Mouse (Mus musculus): ENCODE measurements around the gene Ufl1. TPM values are rescaled to one million over a fixed set of nuclear protein-coding genes. Genes with fewer than 3 reads are reported as not detected.
"Not testable (repeated sequence)": the region's sequence is repeated elsewhere in the genome, so short reads cannot be mapped to it uniquely, and the experiment has no call there.

The Ufl1 gene
- polyA plus RNA-seq (2015; fragmentation: Nextera tagmentation; extraction: Ambion mirVana), result 36.2 and 38.4 TPM in 2 replicates

DNA sequence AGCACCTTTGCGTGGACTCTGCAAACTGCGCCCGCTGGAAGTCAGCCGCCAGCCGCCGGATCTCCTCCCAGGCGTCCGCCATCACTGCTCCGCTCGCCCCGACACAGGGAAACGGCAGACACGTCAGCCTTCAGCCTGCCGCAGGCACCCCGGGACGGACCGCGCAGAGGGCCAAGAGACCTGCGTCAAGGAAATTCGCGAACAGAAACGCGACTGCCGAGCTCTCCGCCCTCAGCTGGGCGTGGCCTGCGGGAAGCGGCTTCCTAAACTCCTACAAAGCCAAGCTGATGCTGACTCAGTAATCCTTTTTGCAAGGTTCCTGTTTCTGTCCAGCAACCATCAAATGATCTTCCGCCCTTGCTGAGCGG lies at the start of gene Ufl1:
TSS of gene Ufl1 (minus strand) at position 151 of the 368 bp plus-strand sequence.
- Histone ChIP-seq H3K9ac (peak within 1 kb of the TSS; percentile 88), H3K36me3 (ENCODE audit: poor library complexity, severe bottlenecking) (peaks cover 18% of the 10 kb centered on the region), H3K4me2 (peak within 1 kb of the TSS; percentile 70), H3K4me3 (peak within 1 kb of the TSS; percentile 67), H3K4me1 (peaks cover 9% of the 10 kb centered on the region), H3K27me3 (no peaks in the 10 kb centered on the region), H3K9me3 (replicated peaks) (no peaks in the 10 kb centered on the region), H3K27ac (peak within 1 kb of the TSS; percentile 95)
- ATAC-seq, result peak; percentile 99
- WGBS, result under 1% methylated on average over 25 of the region's 30 CpGs

DNA sequence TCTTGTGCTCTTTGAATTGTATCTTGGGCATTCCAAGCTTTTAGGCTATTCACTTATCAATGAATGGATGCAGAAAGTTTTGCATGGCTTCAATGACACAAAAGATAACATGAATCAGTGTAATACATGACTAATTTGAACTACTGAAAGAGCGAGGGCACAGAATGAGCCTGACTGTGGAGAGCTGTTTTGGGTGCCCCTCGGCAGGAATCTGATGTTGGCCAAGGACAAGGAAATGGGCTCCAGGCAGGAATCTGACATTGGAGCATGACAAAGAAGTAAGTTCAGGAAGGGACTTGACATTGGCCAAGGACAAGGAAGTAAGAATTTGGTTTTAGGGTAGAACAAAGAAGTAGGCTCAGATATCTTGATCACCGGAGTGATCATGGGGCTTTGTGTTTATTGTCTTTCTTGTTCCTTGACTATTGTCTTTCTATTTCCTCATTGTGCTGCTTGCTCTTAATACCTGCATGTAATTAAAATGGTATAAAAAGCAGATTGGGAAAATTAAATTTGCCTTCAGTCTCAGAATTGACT lies 44.1 kb upstream of the Ufl1 start:
- Histone ChIP-seq H3K9ac (no peak overlapping the region), H3K4me3 (no peak overlapping the region), H3K4me2 (no peak overlapping the region), H3K9me3 (replicated peaks) (no peaks in the 10 kb centered on the region), H3K36me3 (ENCODE audit: poor library complexity, severe bottlenecking) (no peaks in the 10 kb centered on the region), H3K4me1 (no peaks in the 10 kb centered on the region), H3K27ac (no peak overlapping the region), H3K27me3 (no peaks in the 10 kb centered on the region)
- 80% methylated on average over 3 of the region's 3 CpGs for WGBS
- no peak for ATAC-seq

DNA sequence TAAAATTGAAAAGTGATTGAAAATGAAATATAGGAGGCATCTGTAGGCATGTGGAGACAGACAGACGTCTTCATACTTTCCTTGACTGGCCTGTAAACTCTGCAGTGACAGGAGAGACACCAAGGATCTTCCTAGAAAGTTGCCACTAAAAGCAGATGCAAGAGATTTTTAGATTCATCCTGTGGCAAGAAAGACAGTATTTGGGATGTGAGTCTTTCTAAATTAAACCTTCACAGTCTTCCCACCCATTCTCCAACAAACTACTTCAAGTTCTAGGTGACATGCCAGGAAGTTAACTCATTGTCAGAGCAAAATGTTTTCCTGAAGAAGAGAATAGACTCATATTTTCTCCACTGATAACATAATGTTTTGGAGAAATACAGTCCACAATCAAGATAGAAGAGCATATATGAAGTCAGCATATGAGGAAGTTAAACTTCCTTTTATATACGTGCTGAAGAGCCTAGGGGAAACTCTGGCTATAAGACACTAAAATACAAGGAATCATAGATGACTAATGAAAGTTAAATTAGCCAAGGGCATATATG lies 41.1 kb upstream of the Ufl1 start:
- no peak for ATAC-seq
- 89% methylated on average over 2 of the region's 2 CpGs for WGBS
- H3K9ac ChIP-seq, result no peak overlapping the region
- no peak overlapping the region for H3K27ac ChIP-seq
- no peak overlapping the region for H3K4me3 ChIP-seq
- no peak overlapping the region for H3K4me2 ChIP-seq
- no peaks in the 10 kb centered on the region for H3K4me1 ChIP-seq
- H3K27me3 ChIP-seq, result no peaks in the 10 kb centered on the region
- no peaks in the 10 kb centered on the region for H3K36me3 ChIP-seq (ENCODE audit: poor library complexity, severe bottlenecking)
- H3K9me3 ChIP-seq (replicated peaks), result no peaks in the 10 kb centered on the region

DNA sequence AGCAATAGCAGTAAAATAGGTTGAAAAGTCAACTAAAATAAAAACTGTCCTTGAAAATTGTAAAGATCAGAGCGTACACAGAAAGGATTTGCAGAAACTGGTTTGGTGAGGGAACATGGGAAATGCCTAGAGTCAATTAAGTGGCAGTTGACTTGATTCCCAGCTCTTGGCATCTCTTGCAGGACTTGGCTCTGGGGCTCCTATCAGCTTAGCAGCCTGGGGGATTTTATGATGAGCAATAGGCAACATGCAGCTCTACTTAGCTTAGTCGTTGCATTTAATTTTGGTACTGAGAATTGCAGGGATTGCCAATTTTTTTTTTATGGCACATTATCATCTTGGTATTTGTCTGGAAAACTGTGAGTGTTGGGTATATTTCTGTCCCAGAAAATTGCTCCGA lies 32.1 kb upstream of the Ufl1 start:
- WGBS, result 85% methylated on average over 3 of the region's 3 CpGs
- H3K9me3 ChIP-seq (replicated peaks), result no peaks in the 10 kb centered on the region
- peak; percentile 53; the same call in 1 of the 2 replicates for ATAC-seq

DNA sequence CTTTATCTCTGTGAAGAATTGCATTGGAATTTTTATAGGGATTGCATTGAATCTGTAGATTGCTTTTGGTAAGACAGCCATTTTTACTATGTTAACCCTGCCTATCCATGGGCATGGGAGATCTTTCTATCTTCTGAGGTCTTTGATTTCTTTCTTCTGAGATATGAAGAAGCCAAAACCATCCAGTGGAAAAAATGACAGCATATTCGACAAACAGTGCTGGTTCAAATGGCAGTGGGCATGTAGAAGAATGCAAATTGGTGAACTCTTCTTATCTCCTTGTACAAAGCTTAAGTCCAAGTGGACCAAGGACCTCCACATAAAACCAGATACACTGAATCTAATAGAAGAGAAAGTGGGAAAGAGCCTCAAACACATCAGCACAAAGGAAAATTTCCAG lies 3.4 kb upstream of the Ufl1 start:
- not testable (repeated sequence) for H3K4me3 ChIP-seq; H3K4me2 ChIP-seq; H3K27ac ChIP-seq; H3K27me3 ChIP-seq; H3K9ac ChIP-seq; H3K9me3 ChIP-seq (replicated peaks); H3K36me3 ChIP-seq (ENCODE audit: poor library complexity, severe bottlenecking); H3K4me1 ChIP-seq; ATAC-seq
- WGBS, result 87% methylated on average over 1 of the region's 1 CpGs

More for the DNA sequence above, 32.1 kb upstream of the Ufl1 start:
- H3K4me2 ChIP-seq, result no peak overlapping the region
- H3K27ac ChIP-seq, result no peak overlapping the region
- no peak overlapping the region for H3K4me3 ChIP-seq
- H3K36me3 ChIP-seq (ENCODE audit: poor library complexity, severe bottlenecking), result no peaks in the 10 kb centered on the region
- H3K27me3 ChIP-seq, result no peaks in the 10 kb centered on the region
- H3K9ac ChIP-seq, result no peak overlapping the region
- no peaks in the 10 kb centered on the region for H3K4me1 ChIP-seq

DNA sequence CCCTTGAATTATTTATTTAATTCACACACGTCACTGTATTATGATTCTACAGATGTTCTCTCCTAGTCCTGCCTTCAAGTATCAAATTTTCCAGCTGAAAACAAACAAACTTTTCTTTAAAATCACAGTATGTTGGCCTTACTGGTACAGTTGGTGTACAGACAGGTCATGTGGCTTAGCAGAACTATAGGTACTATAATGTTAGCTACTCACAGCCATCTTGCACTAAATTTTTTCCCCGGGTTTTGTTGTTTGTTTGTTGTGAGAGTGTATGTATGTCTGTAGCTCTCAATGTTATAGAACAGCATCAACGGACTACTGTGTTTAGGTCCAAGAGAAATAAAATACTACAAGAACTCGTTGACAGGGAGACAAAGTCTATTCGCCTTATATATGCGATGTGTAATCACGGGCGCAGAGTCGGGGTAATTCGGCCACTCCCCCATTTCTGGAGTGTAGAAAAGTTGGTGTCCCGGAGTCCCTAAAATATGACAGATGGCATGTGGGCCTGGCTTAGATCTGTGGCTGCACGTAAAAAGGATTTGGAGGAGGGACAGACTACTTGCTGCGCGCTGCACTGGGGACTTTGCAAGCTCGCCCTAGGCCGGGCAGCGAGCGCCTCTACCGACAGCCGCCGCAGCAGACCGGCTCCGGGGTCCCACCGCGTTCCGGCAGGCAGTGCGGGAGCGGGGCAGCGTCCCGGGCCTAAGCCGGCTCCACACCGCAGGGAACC lies 517 bp downstream of the Ufl1 start:
- H3K9me3 ChIP-seq (replicated peaks), result no peaks in the 10 kb centered on the region
- ATAC-seq, result peak; percentile 94
- 2% methylated on average over 24 of the region's 32 CpGs for WGBS
- H3K4me3 ChIP-seq, result peak overlapping the region; percentile 67
- H3K27me3 ChIP-seq, result no peaks in the 10 kb centered on the region
- H3K27ac ChIP-seq, result peak overlapping the region; percentile 95
- H3K9ac ChIP-seq, result peak overlapping the region; percentile 88
- peaks cover 20% of the 10 kb centered on the region for H3K36me3 ChIP-seq (ENCODE audit: poor library complexity, severe bottlenecking)
- peak overlapping the region; percentile 70 for H3K4me2 ChIP-seq
- peaks cover 9% of the 10 kb centered on the region for H3K4me1 ChIP-seq

DNA sequence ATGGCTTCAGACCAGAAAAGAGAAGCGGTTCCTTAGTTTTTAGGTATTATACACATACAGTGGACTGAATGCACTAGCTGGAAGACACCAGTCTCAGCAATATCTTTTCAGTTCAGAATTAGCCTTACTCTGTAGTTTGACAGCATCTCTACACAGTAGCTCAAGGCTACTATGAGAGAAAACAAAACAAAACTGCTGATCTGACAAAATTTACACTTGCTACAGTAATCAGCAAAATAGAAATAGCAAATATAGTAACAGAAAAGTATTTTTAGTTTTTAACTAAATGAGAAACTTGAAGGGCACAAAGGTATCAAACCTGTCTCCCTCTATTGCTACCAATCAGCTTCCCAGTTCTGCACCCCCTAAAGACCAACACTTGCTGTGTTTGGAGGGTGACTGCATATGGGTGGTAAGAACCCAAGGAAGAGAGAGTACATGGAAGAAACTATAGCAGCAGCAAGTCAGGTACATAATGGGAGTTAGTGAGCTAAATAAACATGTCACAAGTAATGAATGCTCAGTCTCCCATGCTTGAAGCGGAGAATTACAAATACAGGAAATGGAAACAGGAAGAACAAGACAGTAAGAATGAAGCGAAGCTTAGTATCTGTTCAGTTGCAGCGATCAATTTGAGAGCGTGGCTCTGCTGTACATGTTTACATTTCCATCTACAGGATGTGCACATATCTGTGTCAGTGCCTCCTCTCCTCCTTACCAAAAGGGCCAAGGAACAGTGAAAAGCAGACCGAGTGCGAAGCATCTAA lies 8.6 kb downstream of the Ufl1 start:
- H3K4me1 ChIP-seq, result no peaks in the 10 kb centered on the region
- no peaks in the 10 kb centered on the region for H3K9me3 ChIP-seq (replicated peaks)
- WGBS, result 97% methylated on average over 7 of the region's 7 CpGs
- no peaks in the 10 kb centered on the region for H3K27me3 ChIP-seq
- no peak overlapping the region for H3K4me3 ChIP-seq
- H3K36me3 ChIP-seq (ENCODE audit: poor library complexity, severe bottlenecking), result peaks cover 84% of the 10 kb centered on the region
- no peak overlapping the region for H3K27ac ChIP-seq
- no peak for ATAC-seq
- no peak overlapping the region for H3K9ac ChIP-seq
- no peak overlapping the region for H3K4me2 ChIP-seq

DNA sequence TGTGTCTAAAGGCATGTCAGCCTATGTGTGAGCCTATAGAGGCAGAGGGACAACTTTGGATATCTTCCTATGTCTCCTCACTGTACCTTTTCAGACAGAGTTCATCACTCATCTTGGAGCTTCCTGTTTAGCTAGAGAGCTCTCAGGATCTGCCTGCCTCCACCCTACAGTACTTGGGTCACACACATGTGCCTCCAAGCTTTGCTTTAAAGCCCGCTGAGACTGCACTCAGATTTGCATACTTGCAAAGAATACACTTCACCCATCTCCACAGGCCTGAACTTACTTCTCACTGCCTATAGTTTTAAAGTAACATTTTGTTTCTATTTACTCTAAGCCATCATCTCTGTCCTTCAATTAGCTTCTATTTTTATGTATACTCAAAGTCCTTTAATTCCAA lies 9.7 kb downstream of the Ufl1 start:
- 85% methylated on average over 1 of the region's 1 CpGs for WGBS
- Histone ChIP-seq H3K9me3 (replicated peaks) (no peaks in the 10 kb centered on the region), H3K27me3 (no peaks in the 10 kb centered on the region), H3K36me3 (ENCODE audit: poor library complexity, severe bottlenecking) (peaks cover 83% of the 10 kb centered on the region), H3K4me1 (no peaks in the 10 kb centered on the region), H3K4me2 (no peak overlapping the region), H3K27ac (no peak overlapping the region), H3K9ac (no peak overlapping the region), H3K4me3 (no peak overlapping the region)
- ATAC-seq, result no peak

DNA sequence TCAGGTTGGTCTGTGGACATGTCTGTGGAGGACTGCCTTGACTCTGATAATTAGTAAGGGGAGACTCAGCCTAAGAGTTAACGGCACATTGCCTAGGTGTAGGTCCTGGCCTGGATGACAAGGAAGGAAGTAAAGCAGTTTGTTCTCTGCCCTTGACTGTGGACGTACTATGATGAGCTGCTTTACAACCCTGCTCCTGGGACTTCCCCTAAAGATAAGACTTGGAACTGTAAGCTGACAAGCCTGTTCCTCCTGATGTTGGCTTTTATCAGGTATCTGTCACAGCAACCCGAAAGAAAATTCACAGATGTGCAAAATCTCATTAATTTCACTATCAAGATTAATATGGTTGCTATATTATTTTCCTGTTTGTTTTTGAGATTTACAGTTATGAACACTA lies 14.5 kb downstream of the Ufl1 start:
- ATAC-seq, result no peak
- H3K4me2 ChIP-seq, result no peak overlapping the region
- H3K27me3 ChIP-seq, result no peaks in the 10 kb centered on the region
- 98% methylated on average over 3 of the region's 3 CpGs for WGBS
- H3K9ac ChIP-seq, result no peak overlapping the region
- no peak overlapping the region for H3K27ac ChIP-seq
- H3K4me1 ChIP-seq, result no peaks in the 10 kb centered on the region
- H3K36me3 ChIP-seq (ENCODE audit: poor library complexity, severe bottlenecking), result peaks cover 82% of the 10 kb centered on the region
- no peaks in the 10 kb centered on the region for H3K9me3 ChIP-seq (replicated peaks)
- H3K4me3 ChIP-seq, result no peak overlapping the region

DNA sequence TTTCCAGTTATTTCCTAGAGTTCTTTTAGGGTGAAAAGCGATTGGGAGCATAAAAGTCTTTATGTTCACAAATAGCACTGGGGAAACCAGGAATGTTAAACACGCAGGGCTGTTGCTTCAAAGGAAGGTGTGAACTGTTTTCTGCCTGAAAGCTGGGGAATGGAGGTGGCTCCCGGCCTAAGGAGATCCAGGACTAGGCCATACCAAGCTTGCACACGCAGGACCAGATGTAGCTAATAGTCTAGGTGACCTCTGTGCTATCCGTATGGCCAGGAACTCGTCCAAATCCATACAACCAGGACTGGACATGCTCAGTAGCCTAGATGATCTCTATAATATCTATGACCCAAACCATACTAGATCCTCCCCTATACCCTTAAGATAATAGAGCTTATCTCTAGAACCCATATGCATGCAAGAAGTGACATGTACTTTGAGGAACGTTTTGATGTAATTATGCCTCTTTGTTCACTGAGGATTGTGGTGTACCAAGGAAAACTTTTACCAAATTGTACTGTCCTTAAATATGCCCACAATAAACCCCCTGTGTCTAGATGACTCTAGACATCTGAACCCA lies 23.7 kb downstream of the Ufl1 start:
- H3K36me3 ChIP-seq (ENCODE audit: poor library complexity, severe bottlenecking), result peaks cover 46% of the 10 kb centered on the region

DNA sequence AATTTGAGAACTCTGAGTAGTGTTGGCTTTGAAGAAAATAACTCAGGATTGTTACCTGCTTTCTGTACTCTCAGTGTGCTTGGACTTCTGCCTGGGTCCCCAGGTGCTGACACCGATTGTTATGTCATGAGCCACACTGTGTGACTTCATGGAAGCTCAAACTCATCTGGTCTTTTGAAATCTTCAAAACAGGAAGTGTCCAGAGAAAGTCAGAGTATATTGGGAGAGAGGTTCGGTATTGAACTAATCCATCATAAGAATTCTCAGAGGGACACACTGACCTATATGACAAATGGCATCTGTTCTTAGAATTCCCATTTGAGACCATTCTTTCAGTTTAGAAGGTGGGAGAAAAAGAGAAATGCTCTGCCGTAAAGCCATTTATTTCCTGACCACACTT lies 38.8 kb downstream of the Ufl1 start, which contains the start of gene Fhl5:
TSS of gene Fhl5 (minus strand) at position 101 of the 400 bp plus-strand sequence.
- Histone ChIP-seq H3K27me3 (no peaks in the 10 kb centered on the region), H3K36me3 (ENCODE audit: poor library complexity, severe bottlenecking) (peaks cover under 1% of the 10 kb centered on the region; the same call in 1 of the 2 replicates), H3K27ac (no peak within 1 kb of the TSS), H3K4me3 (no peak within 1 kb of the TSS), H3K4me2 (no peak within 1 kb of the TSS), H3K9ac (no peak within 1 kb of the TSS), H3K9me3 (replicated peaks) (no peaks in the 10 kb centered on the region), H3K4me1 (no peaks in the 10 kb centered on the region)
- 95% methylated on average over 3 of the region's 3 CpGs for WGBS
- ATAC-seq, result no peak

More for the DNA sequence above, 23.7 kb downstream of the Ufl1 start:
- no peaks in the 10 kb centered on the region for H3K27me3 ChIP-seq
- H3K4me2 ChIP-seq, result no peak overlapping the region
- WGBS, result 92% methylated on average over 7 of the region's 7 CpGs
- no peaks in the 10 kb centered on the region for H3K4me1 ChIP-seq
- H3K4me3 ChIP-seq, result no peak overlapping the region
- no peak overlapping the region for H3K9ac ChIP-seq
- H3K9me3 ChIP-seq (replicated peaks), result no peaks in the 10 kb centered on the region
- no peak overlapping the region for H3K27ac ChIP-seq
- ATAC-seq, result no peak

DNA sequence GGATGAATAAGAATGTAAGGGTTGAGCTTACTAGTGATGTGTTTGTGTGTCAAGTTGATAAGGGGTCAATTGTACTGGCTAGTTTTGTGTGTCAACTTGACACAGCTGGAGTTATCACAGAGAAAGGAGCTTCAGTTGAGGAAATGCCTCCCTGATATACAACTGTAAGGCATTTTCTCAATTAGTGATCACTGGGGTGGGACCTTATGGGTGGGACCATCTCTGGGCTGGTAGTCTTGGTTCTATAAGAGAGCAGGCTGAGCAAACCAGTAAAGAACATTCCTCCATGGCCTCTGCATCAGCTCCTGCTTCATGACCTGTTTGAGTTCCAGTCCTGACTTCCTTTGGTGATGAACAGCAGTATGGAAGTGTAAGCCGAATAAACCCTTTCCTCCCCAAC lies 46.0 kb downstream of the Ufl1 start:
- H3K4me2 ChIP-seq; H3K9me3 ChIP-seq (replicated peaks); H3K27ac ChIP-seq; H3K36me3 ChIP-seq (ENCODE audit: poor library complexity, severe bottlenecking); H3K9ac ChIP-seq; ATAC-seq; H3K4me1 ChIP-seq; H3K4me3 ChIP-seq; H3K27me3 ChIP-seq: not testable (repeated sequence)
- 92% methylated on average over 1 of the region's 1 CpGs for WGBS

All from forebrain, embryonic 13.5 days (tissue).